Mouse (Mus musculus) heart, adult 2 months (tissue): ENCODE measurements around the gene Defa36.
"Not testable (repeated sequence)": the region's sequence is repeated elsewhere in the genome, so short reads cannot be mapped to it uniquely, and the experiment has no call there.

Experiments used
- CTCF ChIP-seq: fragments of 200-600 bp; IDR thresholded peaks from 2 replicates; pipeline ENCODE4 v1.8.1; 2022; ENCODE audit warnings: antibody characterized with exemption, mild to moderate bottlenecking, moderate library complexity
- EP300 ChIP-seq: fragments of 200-500 bp; IDR thresholded peaks from 2 replicates; pipeline ENCODE4 v1.6.1; 2011; ENCODE audit warnings: low read depth, low read length, control low read depth; ENCODE audit not compliant: insufficient read depth

- TF ChIP-seq CTCF, EP300: not testable (repeated sequence)
Observed at GRCm38 (mm10) chr8:21427111-21427510, at the start of gene Defa36.
